Comparison of ENCODE assay signal across 8 mouse cellular contexts in the genomic region with DNA sequence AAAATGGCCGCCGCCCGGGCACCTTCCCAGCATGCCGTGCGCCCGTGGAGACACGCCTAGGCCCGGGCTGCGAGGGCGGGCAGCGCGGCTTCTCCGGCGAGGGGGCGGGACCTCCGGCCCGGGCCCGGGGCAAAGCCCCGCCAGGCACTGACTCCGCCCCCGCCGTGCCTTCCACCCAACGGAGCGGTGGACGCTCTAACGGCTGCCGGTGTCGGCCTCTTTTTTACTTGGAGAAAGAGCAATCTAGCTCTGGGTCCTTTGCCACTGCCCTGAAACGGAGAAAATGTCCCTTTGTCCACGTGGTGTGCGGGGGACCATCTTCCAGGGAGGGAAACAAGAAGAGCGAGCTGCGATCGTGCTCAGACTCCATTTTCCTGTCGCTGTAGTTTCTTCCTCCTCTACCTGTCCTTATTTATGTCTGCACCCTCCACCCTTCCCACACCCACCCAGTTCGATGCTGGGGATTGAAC. TPM values are rescaled to one million over a fixed set of nuclear protein-coding genes. Genes with fewer than 3 reads are reported as not detected.
A peak's percentile ranks its signal among the peaks of the same experiment; 100 is the strongest.
DNase-seq lines count a peak whose midpoint lies in the region; ATAC-seq and TF ChIP-seq lines count a peak whose summit lies in the region.

A gene (minus strand): TSS at position 58 of the 470 bp plus-strand sequence.

- H3K4me1 ChIP-seq in bone marrow macrophage, adult 2 months (ENCODE audit: control insufficient read depth, insufficient read depth, low read length), result peaks cover 28% of the 10 kb centered on the region
- peaks cover 25% of the 10 kb centered on the region for H3K4me1 ChIP-seq in embryonic facial prominence, embryonic 15.5 days
- H3K4me1 ChIP-seq in kidney, embryonic 14.5 days (ENCODE audit: control insufficient read depth, insufficient read depth, low read length), result peaks cover 18% of the 10 kb centered on the region
- peaks cover 24% of the 10 kb centered on the region for H3K4me1 ChIP-seq in limb, embryonic 15.5 days
- peaks cover 6% of the 10 kb centered on the region; the same call in 1 of the 2 replicates for H3K4me1 ChIP-seq in midbrain, postnatal 0 days (ENCODE audit: insufficient read depth, low read length)

- under 1% methylated on average over 36 of the region's 36 CpGs for WGBS in embryonic facial prominence, embryonic 15.5 days
- under 1% methylated on average over 36 of the region's 36 CpGs for WGBS in kidney, embryonic 14.5 days
- under 1% methylated on average over 36 of the region's 36 CpGs for WGBS in limb, embryonic 15.5 days
- under 1% methylated on average over 29 of the region's 36 CpGs for WGBS in midbrain, postnatal 0 days

- peak within 1 kb of the TSS; percentile 91 for H3K27ac ChIP-seq in bone marrow macrophage, adult 2 months (ENCODE audit: insufficient read depth, low read depth, low read length)
- peak within 1 kb of the TSS; percentile 96 for H3K27ac ChIP-seq in embryonic facial prominence, embryonic 15.5 days (replicated peaks)
- H3K27ac ChIP-seq in kidney, embryonic 14.5 days (ENCODE audit: low read depth, low read length), result peak within 1 kb of the TSS; percentile 99
- H3K27ac ChIP-seq in limb, embryonic 15.5 days, result peak within 1 kb of the TSS; percentile 99
- peak within 1 kb of the TSS; percentile 99 for H3K27ac ChIP-seq in midbrain, postnatal 0 days (ENCODE audit: low read depth, low read length)

- no peaks in the 10 kb centered on the region for H3K36me3 ChIP-seq in embryonic facial prominence, embryonic 15.5 days
- H3K36me3 ChIP-seq in kidney, embryonic 14.5 days (ENCODE audit: control insufficient read depth, insufficient read depth, low read length), result no peaks in the 10 kb centered on the region
- H3K36me3 ChIP-seq in limb, embryonic 15.5 days, result 0 out of 2 replicates have a peak, but pooled peaks cover 3% of the 10 kb centered on the region
- no peaks in the 10 kb centered on the region for H3K36me3 ChIP-seq in midbrain, postnatal 0 days (ENCODE audit: insufficient read depth, low read length)

- no peaks in the 10 kb centered on the region for H3K27me3 ChIP-seq in embryonic facial prominence, embryonic 15.5 days
- no peaks in the 10 kb centered on the region for H3K27me3 ChIP-seq in kidney, embryonic 14.5 days (ENCODE audit: control insufficient read depth, insufficient read depth, low read length)
- H3K27me3 ChIP-seq in limb, embryonic 15.5 days, result no peaks in the 10 kb centered on the region
- H3K27me3 ChIP-seq in midbrain, postnatal 0 days (ENCODE audit: insufficient read depth, low read length), result no peaks in the 10 kb centered on the region

- H3K9me3 ChIP-seq in embryonic facial prominence, embryonic 15.5 days (replicated peaks), result no peaks in the 10 kb centered on the region
- no peaks in the 10 kb centered on the region for H3K9me3 ChIP-seq in kidney, embryonic 14.5 days (ENCODE audit: control insufficient read depth, low read length)
- H3K9me3 ChIP-seq in limb, embryonic 15.5 days, result no peaks in the 10 kb centered on the region
- no peaks in the 10 kb centered on the region for H3K9me3 ChIP-seq in midbrain, postnatal 0 days (ENCODE audit: low read length)

- peak; percentile 97 for ATAC-seq in embryonic facial prominence, embryonic 15.5 days (ENCODE audit: insufficient number of reproducible peaks, low FRiP score, low TSS enrichment, low read depth)
- peak; percentile 95 for ATAC-seq in kidney, embryonic 14.5 days (ENCODE audit: low FRiP score, low TSS enrichment)
- ATAC-seq in limb, embryonic 15.5 days (ENCODE audit: insufficient number of reproducible peaks, low FRiP score, low TSS enrichment, low read depth), result peak; percentile 93
- peak; percentile 94 for ATAC-seq in midbrain, postnatal 0 days (ENCODE audit: low FRiP score)

- TF ChIP-seq CTCF in bone marrow macrophage, adult 2 months (IDR thresholded peaks at IDR 0.05; ENCODE audit: low read depth, low read length), result no peak
- no peak for TF ChIP-seq CTCF in midbrain, postnatal 0 days (IDR thresholded peaks at IDR 0.05)

- peak; percentile 95 to 96 for DNase-seq in B cell, adult 2 months
- DNase-seq in heart, adult 9 months (ENCODE audit: low spot score in 2 of 2), result peak; percentile 93 to 94
- DNase-seq in midbrain, postnatal 0 days (ENCODE audit: low spot score), result peak; percentile 94
- peak; percentile 96 to 97 for DNase-seq in spleen, postnatal 10 days (ENCODE audit: low spot score in 2 of 2)

- no peak for TF ChIP-seq POLR2A in bone marrow macrophage, adult 2 months (IDR thresholded peaks at IDR 0.05; ENCODE audit: borderline replicate concordance, low read depth, low read length)

- peak within 1 kb of the TSS; percentile 86 for H3K4me3 ChIP-seq in bone marrow macrophage, adult 2 months (ENCODE audit: insufficient read depth, low read length)
- peak within 1 kb of the TSS; percentile 89 for H3K4me3 ChIP-seq in embryonic facial prominence, embryonic 15.5 days (replicated peaks)
- H3K4me3 ChIP-seq in kidney, embryonic 14.5 days (ENCODE audit: low read length), result peak within 1 kb of the TSS; percentile 95
- peak within 1 kb of the TSS; percentile 86 for H3K4me3 ChIP-seq in limb, embryonic 15.5 days
- peak within 1 kb of the TSS; percentile 98 for H3K4me3 ChIP-seq in midbrain, postnatal 0 days (ENCODE audit: low read depth, low read length)

- H3K4me2 ChIP-seq in embryonic facial prominence, embryonic 15.5 days (replicated peaks), result peak within 1 kb of the TSS; percentile 60
- H3K4me2 ChIP-seq in kidney, embryonic 14.5 days (replicated peaks; ENCODE audit: low read depth, low read length), result peak within 1 kb of the TSS; percentile 77
- peak within 1 kb of the TSS; percentile 61 for H3K4me2 ChIP-seq in limb, embryonic 15.5 days
- H3K4me2 ChIP-seq in midbrain, postnatal 0 days (ENCODE audit: low read depth, low read length, poor library complexity, severe bottlenecking), result peak within 1 kb of the TSS; percentile 68

- H3K9ac ChIP-seq in embryonic facial prominence, embryonic 15.5 days, result peak within 1 kb of the TSS; percentile 97
- peak within 1 kb of the TSS; percentile 98 for H3K9ac ChIP-seq in kidney, embryonic 14.5 days (ENCODE audit: low read depth, low read length)
- peak within 1 kb of the TSS; percentile 93 for H3K9ac ChIP-seq in limb, embryonic 15.5 days
- peak within 1 kb of the TSS; percentile 100 for H3K9ac ChIP-seq in midbrain, postnatal 0 days (replicated peaks; ENCODE audit: low read length, poor library complexity, severe bottlenecking)

RNA-seq across cellular contexts. Expression of the gene that starts here (rescaled TPM):
- 146 and 206 TPM in 2 replicates for polyA plus RNA-seq in bone marrow macrophage, adult 2 months (2012; ENCODE audit: insufficient read depth, insufficient read length, missing spikeins)
- polyA plus RNA-seq in embryonic facial prominence, embryonic 15.5 days (2015; fragmentation: Nextera tagmentation; extraction: Ambion mirVana), result 106 and 112 TPM in 2 replicates
- polyA plus RNA-seq in kidney, embryonic 14.5 days (2014; fragmentation: Nextera tagmentation; extraction: Ambion mirVana), result 106 and 147 TPM in 2 replicates
- polyA plus RNA-seq in limb, embryonic 15.5 days (2015; fragmentation: Nextera tagmentation; extraction: Ambion mirVana), result 96.9 and 105 TPM in 2 replicates
- 47.5 and 87.1 TPM in 2 replicates for total RNA-seq in midbrain, postnatal 0 days (2014; rRNA removed)
- polyA plus RNA-seq in midbrain, postnatal 0 days (2015; fragmentation: Nextera tagmentation; extraction: Ambion mirVana), result 100 and 124 TPM in 2 replicates

Comparison
In these comparisons a context has a peak if more than half of its experiments do, and no peak if none do; other contexts are left out.
1. Peak in every context shown above with its lines: DNase-seq, ATAC-seq, H3K4me3 ChIP-seq and H3K27ac ChIP-seq.